Mouse (Mus musculus) ES-E14 (cell line): ENCODE data around the gene Acadl. TPM values are rescaled to one million over a fixed set of nuclear protein-coding genes. Genes with fewer than 3 reads are reported as not detected.

ENCODE experiments used
- DNase-seq: peaks from one replicate; pipeline ENCODE4 v3.0.0-alpha.2; 2013; ENCODE audit warnings: low read depth, low spot score
- H3K27ac ChIP-seq: 2 replicates; pipeline ENCODE4 v1.5.1; 2012; ENCODE audit warnings: low read depth, mild to moderate bottlenecking, low read length, moderate library complexity, mixed read lengths; ENCODE audit not compliant: poor library complexity, insufficient read depth, severe bottlenecking
- H3K36me3 ChIP-seq: 2 replicates; pipeline ENCODE4 v1.6.1; 2012; ENCODE audit warnings: mild to moderate bottlenecking, low read length, moderate library complexity, mixed read lengths; ENCODE audit not compliant: control insufficient read depth, poor library complexity, insufficient read depth, severe bottlenecking
- H3K4me1 ChIP-seq, 2 experiments: fragments of 150-350 bp in 1 of 2; sonication (generic) in 1 of 2; 2 replicates each; pipeline ENCODE4 v1.6.1; 2012; ENCODE audit warnings: low read length in 2 of 2, mild to moderate bottlenecking in 1 of 2, mixed read lengths in 1 of 2; ENCODE audit not compliant: control insufficient read depth in 2 of 2, insufficient read depth in 2 of 2, poor library complexity in 1 of 2
- H3K4me3 ChIP-seq, 2 experiments: fragments of 150-350 bp in 1 of 2; sonication (generic) in 1 of 2; 2 replicates each; pipeline ENCODE4 v1.5.1; 2012; ENCODE audit warnings: low read length in 2 of 2, low read depth in 1 of 2, mild to moderate bottlenecking in 1 of 2, mixed read lengths in 1 of 2; ENCODE audit not compliant: insufficient read depth in 1 of 2, poor library complexity in 1 of 2, severe bottlenecking in 1 of 2
- H3K9ac ChIP-seq: 2 replicates; pipeline ENCODE4 v1.6.1; 2012; ENCODE audit warnings: low read depth, mild to moderate bottlenecking, low read length, mixed read lengths; ENCODE audit not compliant: poor library complexity, insufficient read depth, severe bottlenecking
- H3K9me3 ChIP-seq: fragments of 150-350 bp; sonication (generic); 2 replicates; pipeline ENCODE4 v1.6.1; 2012; ENCODE audit warnings: low read depth, mild to moderate bottlenecking, low read length; ENCODE audit not compliant: control insufficient read depth, insufficient read depth
- CHD2 ChIP-seq: IDR thresholded peaks from 2 replicates; pipeline ENCODE4 v1.6.1; 2014; ENCODE audit warnings: mild to moderate bottlenecking, low read depth, low read length, inconsistent platforms
- HCFC1 ChIP-seq: IDR thresholded peaks from 2 replicates; pipeline ENCODE4 v1.6.1; 2012; ENCODE audit warnings: low read length, inconsistent platforms, borderline replicate concordance; ENCODE audit not compliant: insufficient read depth
- MAFK ChIP-seq: IDR thresholded peaks from 2 replicates; pipeline ENCODE4 v1.6.1; 2014; ENCODE audit warnings: mild to moderate bottlenecking, low read depth, low read length, inconsistent platforms; ENCODE audit not compliant: insufficient read depth
- ZC3H11A ChIP-seq: IDR thresholded peaks from 2 replicates; pipeline ENCODE4 v1.6.1; 2012; ENCODE audit warnings: low read depth, mild to moderate bottlenecking, inconsistent platforms, low read length, borderline replicate concordance
- ZNF384 ChIP-seq: IDR thresholded peaks from 2 replicates; pipeline ENCODE4 v1.6.1; 2012; ENCODE audit warnings: low read depth, low read length, inconsistent platforms
- in situ Hi-C, 2 experiments: fragments of 600-800 bp; cut with MboI; formaldehyde crosslinking; loops; one replicate each; pipeline ENCODE4 v1.15.1; 2025; ENCODE audit warnings: low sequenced_read_pairs in 2 of 2, inconsistent platforms in 1 of 2; ENCODE audit not compliant: unreplicated experiment in 2 of 2
- total RNA-seq: library from RNA; depleted of rRNA; stranded (reverse); fragments of 300-350 nt; gene quantifications from 2 replicates; pipeline ENCODE4 v1.2.3, GENCODE M21; 2012

Acadl gene
- total RNA-seq, 1 experiment: 4.9 TPM

- H3K4me3 ChIP-seq: no peak overlapping the region
- DNase-seq: no peak
- no peaks in the 10 kb centered on the region for H3K9me3 ChIP-seq
- TF ChIP-seq MAFK: no peak
- no peak for TF ChIP-seq ZNF384
- TF ChIP-seq ZC3H11A: no peak
- TF ChIP-seq HCFC1: no peak
- no peak for TF ChIP-seq CHD2
- H3K36me3 ChIP-seq: no peaks in the 10 kb centered on the region; the same call in 1 of the 2 replicates
- in situ Hi-C loops: loop anchor here in 1 of 2 experiments (25.0 kb wide), 1 partner anchor 726 kb away; no protein-coding TSS in a partner anchor
- H3K9ac ChIP-seq: no peak overlapping the region
- no peaks in the 10 kb centered on the region for H3K4me1 ChIP-seq
- no peak overlapping the region for H3K27ac ChIP-seq
Observed at GRCm38 (mm10) chr1:66838184-66839042, 24.7 kb downstream of the Acadl start.

DNA sequence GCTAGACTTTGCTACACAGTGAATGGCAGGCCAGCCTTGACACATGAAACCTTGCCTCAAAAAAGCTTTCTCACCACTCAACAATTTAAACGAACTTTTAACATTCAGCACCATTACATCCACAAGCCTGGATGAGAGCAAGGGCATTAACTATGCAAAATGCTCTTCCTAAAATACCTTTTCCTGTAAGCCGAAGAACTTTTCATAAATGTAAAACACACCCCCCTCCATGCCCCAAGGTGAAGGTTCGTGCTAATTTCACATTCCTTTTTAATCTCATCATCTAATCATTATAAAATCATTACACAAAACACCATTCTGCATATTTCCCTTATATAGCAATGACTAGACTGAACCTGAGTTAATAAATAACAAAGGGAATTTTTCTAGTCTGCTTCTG lies 25.9 kb downstream of the Acadl start:
- Histone ChIP-seq H3K9me3 (no peaks in the 10 kb centered on the region), H3K9ac (no peak overlapping the region), H3K4me3 (no peak overlapping the region), H3K4me1 (no peaks in the 10 kb centered on the region), H3K27ac (no peak overlapping the region), H3K36me3 (no peaks in the 10 kb centered on the region; the same call in 1 of the 2 replicates)
- DNase-seq: no peak
- in situ Hi-C loops: loop anchor here in 1 of 2 experiments (25.0 kb wide), 1 partner anchor 725 kb away; no protein-coding TSS in a partner anchor
- no peak for TF ChIP-seq MAFK
- TF ChIP-seq HCFC1: no peak
- no peak for TF ChIP-seq ZC3H11A
- TF ChIP-seq ZNF384: no peak
- TF ChIP-seq CHD2: no peak

GRCm38 (mm10) chr1:66832636-66833165 lies 30.4 kb downstream of the Acadl start:
- in situ Hi-C loops: loop anchor here in 1 of 2 experiments (25.0 kb wide), 1 partner anchor 720 kb away; no protein-coding TSS in a partner anchor
- no peak for DNase-seq
- no peak for TF ChIP-seq ZC3H11A
- no peak for TF ChIP-seq MAFK
- no peak for TF ChIP-seq ZNF384
- no peak for TF ChIP-seq HCFC1
- TF ChIP-seq CHD2: no peak

GRCm38 (mm10) chr1:66831824-66832600 lies 31.1 kb downstream of the Acadl start:
- no peak overlapping the region for H3K9ac ChIP-seq
- no peak for DNase-seq
- no peaks in the 10 kb centered on the region for H3K4me1 ChIP-seq
- in situ Hi-C loops: loop anchor here in 1 of 2 experiments (25.0 kb wide), 1 partner anchor 720 kb away; no protein-coding TSS in a partner anchor
- H3K9me3 ChIP-seq: no peaks in the 10 kb centered on the region
- TF ChIP-seq ZNF384: no peak
- TF ChIP-seq HCFC1: no peak
- no peak for TF ChIP-seq MAFK
- TF ChIP-seq ZC3H11A: no peak
- no peak for TF ChIP-seq CHD2
- no peak overlapping the region for H3K27ac ChIP-seq
- H3K36me3 ChIP-seq: no peaks in the 10 kb centered on the region; the same call in 1 of the 2 replicates
- no peak overlapping the region for H3K4me3 ChIP-seq

More at GRCm38 (mm10) chr1:66832636-66833165, 30.4 kb downstream of the Acadl start:
- no peaks in the 10 kb centered on the region for H3K9me3 ChIP-seq
- no peaks in the 10 kb centered on the region; the same call in 1 of the 2 replicates for H3K36me3 ChIP-seq
- no peak overlapping the region for H3K27ac ChIP-seq
- H3K4me1 ChIP-seq: no peaks in the 10 kb centered on the region
- H3K4me3 ChIP-seq: no peak overlapping the region
- no peak overlapping the region for H3K9ac ChIP-seq
